Mouse (Mus musculus) stomach, embryonic 16.5 days (tissue): ENCODE results near the gene Cela3b. TPM values are rescaled to one million over a fixed set of nuclear protein-coding genes. Genes with fewer than 3 reads are reported as not detected.

Experiments used
- ATAC-seq: fragments of 200-750 bp; cut with Nextera tagmentation; 2 replicates; pipeline ENCODE4 v1.8.0; 2017; ENCODE audit warnings: moderate number of reproducible peaks, moderate TSS enrichment; ENCODE audit not compliant: insufficient read depth, low FRiP score
- H3K27ac ChIP-seq: fragments of 300-500 bp; sonication (generic); 2 replicates; pipeline ENCODE4 v1.5.1; 2014; ENCODE audit warnings: low read length
- H3K27me3 ChIP-seq: fragments of 300-500 bp; sonication (generic); 2 replicates; pipeline ENCODE4 v1.6.1; 2014; ENCODE audit warnings: low read length, control low read depth, mixed read lengths; ENCODE audit not compliant: control insufficient read depth, insufficient read depth
- H3K36me3 ChIP-seq: fragments of 300-500 bp; sonication (generic); 2 replicates; pipeline ENCODE4 v1.6.1; 2014; ENCODE audit warnings: low read length; ENCODE audit not compliant: control insufficient read depth, insufficient read depth
- H3K4me1 ChIP-seq: fragments of 300-500 bp; sonication (generic); 2 replicates; pipeline ENCODE4 v1.6.1; 2014; ENCODE audit warnings: low read length, control low read depth, mixed read lengths; ENCODE audit not compliant: control insufficient read depth, insufficient read depth
- H3K4me2 ChIP-seq: fragments of 300-500 bp; sonication (generic); 2 replicates; pipeline ENCODE4 v1.6.1; 2014; ENCODE audit warnings: low read depth, low read length, mixed read lengths
- H3K4me3 ChIP-seq: fragments of 300-500 bp; sonication (generic); replicated peaks from 2 replicates; pipeline ENCODE4 v1.5.1; 2014; ENCODE audit warnings: mild to moderate bottlenecking, low read length
- H3K9ac ChIP-seq: fragments of 300-500 bp; sonication (generic); 2 replicates; pipeline ENCODE4 v1.6.1; 2014; ENCODE audit warnings: low read length
- H3K9me3 ChIP-seq: fragments of 300-500 bp; sonication (generic); replicated peaks from 2 replicates; pipeline ENCODE4 v1.6.1; 2016; ENCODE audit warnings: low read length, control low read depth; ENCODE audit not compliant: control insufficient read depth
- WGBS: fragments of 180-500 bp; shearing (Covaris S2); extraction: QIAGEN DNeasy Blood & Tissue Kit; methylation state at CpG from one replicate; pipeline ENCODE4 v1.1.7; 2014; 5-methylcytosine and 5-hydroxymethylcytosine counted together
- polyA plus RNA-seq: library from polyadenylated mRNA; unstranded; fragments of >200 nt; fragmentation: Nextera tagmentation; extraction: Ambion mirVana; gene quantifications from 2 replicates; pipeline ENCODE4 v1.2.1, GENCODE M21; 2015

Gene Cela3b
- polyA plus RNA-seq: 406 and 529 TPM in 2 replicates

DNA sequence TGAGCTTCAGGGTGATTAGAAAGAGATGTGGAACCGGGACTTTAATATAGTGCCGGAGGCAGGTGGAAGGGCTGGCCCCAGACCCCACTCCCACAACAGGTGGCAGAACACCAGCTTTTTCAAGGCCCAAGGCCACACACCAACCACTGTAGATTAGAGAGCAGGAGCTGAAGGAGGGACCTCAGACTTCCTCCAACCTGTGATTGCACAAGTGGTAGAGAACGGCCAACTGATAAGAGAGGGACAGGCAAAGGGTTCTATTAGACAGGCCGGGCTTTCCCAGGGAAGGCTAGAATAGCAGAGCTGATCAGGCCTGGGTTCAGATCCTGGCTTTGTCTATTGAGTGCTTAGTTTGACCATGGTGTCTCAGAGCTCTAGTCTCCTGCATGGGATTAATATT is at the start of gene Cela3b:
Gene Cela3b, minus strand, starts transcription at position 39 of the 400 bp plus-strand sequence.
- Histone ChIP-seq H3K9ac (no peak within 1 kb of the TSS), H3K9me3 (no peaks in the 10 kb centered on the region), H3K27ac (no peak within 1 kb of the TSS), H3K36me3 (no peaks in the 10 kb centered on the region), H3K4me2 (no peak within 1 kb of the TSS), H3K4me3 (no peak within 1 kb of the TSS), H3K4me1 (no peaks in the 10 kb centered on the region), H3K27me3 (no peaks in the 10 kb centered on the region)
- peak; percentile 68; the same call in 1 of the 2 replicates for ATAC-seq
- WGBS: 75% methylated on average over 4 of the region's 4 CpGs

DNA sequence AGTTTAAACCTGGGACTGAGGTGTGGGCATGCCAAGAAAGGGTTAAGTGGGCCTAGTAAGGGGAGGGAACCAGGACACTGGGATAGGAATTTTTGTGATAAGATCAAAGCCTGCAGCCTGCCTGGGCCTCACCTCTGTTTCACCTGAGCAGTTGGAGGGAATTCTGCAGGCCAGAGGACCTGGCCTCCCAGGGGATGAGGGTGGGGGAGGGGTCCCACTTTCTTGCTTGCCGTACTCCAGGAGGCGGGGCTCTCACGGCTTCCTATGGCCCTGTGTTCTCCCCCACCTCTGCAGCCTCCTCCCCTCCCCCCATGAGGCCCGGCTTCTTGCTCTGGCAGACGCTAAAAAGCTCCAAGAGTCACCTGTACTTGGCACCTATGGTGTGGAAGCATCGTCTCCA is 49.4 kb upstream of the Cela3b start:
- Histone ChIP-seq H3K4me1 (peaks cover 82% of the 10 kb centered on the region), H3K4me2 (peak overlapping the region; percentile 33), H3K4me3 (no peak overlapping the region), H3K27ac (peak overlapping the region; percentile 86), H3K9ac (peak overlapping the region; percentile 23), H3K36me3 (no peaks in the 10 kb centered on the region), H3K27me3 (no peaks in the 10 kb centered on the region), H3K9me3 (no peaks in the 10 kb centered on the region)
- 18% methylated on average over 6 of the region's 6 CpGs for WGBS
- ATAC-seq: no peak; the same call in 1 of the 2 replicates

DNA sequence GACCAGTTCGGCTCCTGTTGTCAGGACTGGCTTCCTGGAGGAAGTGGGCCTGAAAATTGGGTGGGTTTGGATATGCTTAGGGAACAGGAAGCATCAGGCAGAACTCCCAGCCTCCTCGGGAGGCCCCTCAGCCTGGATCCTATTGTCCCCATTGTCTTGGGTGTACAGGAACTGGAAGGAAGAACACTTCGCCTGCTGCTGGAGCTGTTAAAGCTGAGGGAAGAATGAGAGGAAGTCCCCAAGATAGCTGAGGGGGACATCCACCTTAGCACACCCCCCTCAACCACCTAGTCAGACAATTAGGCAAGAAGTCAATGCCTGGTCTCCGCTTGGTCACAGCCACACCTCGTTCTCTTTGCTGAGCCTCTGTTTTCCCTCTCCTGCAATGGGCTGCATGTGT is 48.0 kb upstream of the Cela3b start:
- Histone ChIP-seq H3K4me1 (peaks cover 88% of the 10 kb centered on the region), H3K27ac (peak overlapping the region; percentile 86; the same call in 1 of the 2 replicates), H3K4me3 (no peak overlapping the region), H3K9ac (peak overlapping the region; percentile 4; the same call in 1 of the 2 replicates), H3K27me3 (no peaks in the 10 kb centered on the region), H3K9me3 (no peaks in the 10 kb centered on the region), H3K36me3 (no peaks in the 10 kb centered on the region), H3K4me2 (no peak overlapping the region)
- no peak for ATAC-seq
- WGBS: 57% methylated on average over 5 of the region's 5 CpGs

DNA sequence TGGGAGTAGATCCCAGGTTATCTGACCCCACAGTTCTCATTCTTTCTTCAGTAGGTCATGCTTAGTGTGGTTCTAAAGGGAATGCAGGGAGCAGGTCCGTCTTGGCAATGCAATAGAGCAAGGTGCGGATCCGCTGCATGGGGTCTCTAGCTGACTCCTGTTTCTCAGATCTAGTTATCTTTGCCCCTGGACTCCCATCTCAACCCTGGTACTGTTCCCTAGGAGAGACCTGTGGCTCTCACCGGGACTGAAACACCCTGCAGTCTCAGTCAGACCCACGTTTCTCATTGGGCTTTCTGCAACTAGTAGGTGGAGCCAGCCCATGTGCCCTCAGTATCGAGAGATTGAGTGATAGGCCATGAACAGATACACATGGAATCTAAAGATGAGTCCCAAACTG is 47.3 kb upstream of the Cela3b start:
- Histone ChIP-seq H3K4me3 (no peak overlapping the region), H3K27me3 (no peaks in the 10 kb centered on the region), H3K9ac (peak overlapping the region; percentile 59; the same call in 1 of the 2 replicates), H3K9me3 (no peaks in the 10 kb centered on the region), H3K4me2 (no peak overlapping the region), H3K36me3 (no peaks in the 10 kb centered on the region), H3K27ac (peak overlapping the region; percentile 77), H3K4me1 (peaks cover 95% of the 10 kb centered on the region)
- 57% methylated on average over 6 of the region's 6 CpGs for WGBS
- no peak for ATAC-seq

DNA sequence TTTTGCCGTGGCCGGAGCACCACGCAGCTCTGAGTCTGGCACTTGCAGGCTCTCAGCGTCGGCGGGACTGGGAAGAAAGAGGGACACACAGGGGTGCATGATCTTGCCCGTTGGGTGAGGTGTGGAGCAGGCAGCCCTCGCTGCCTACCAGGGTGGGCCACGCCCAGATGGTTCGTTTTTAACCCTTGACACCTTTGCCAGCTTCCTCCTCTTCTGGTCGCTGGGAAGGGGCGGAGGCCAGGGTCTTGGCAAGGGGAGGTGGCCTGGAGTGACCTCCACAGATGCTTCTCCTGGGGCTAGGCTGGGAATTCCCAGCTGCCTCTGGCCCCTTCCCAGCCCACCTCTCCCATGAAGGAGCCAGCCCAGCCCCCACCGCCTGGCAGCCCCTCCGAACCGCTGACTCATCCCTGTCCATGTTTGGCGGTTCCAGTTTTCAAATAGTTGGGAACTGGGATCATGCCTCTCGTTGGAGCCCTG is 46.5 kb upstream of the Cela3b start:
- no peaks in the 10 kb centered on the region for H3K36me3 ChIP-seq
- peaks cover 90% of the 10 kb centered on the region for H3K4me1 ChIP-seq
- H3K27ac ChIP-seq: peak overlapping the region; percentile 77
- H3K27me3 ChIP-seq: no peaks in the 10 kb centered on the region
- peak overlapping the region; percentile 18 for H3K4me3 ChIP-seq
- peak overlapping the region; percentile 59 for H3K9ac ChIP-seq
- peak overlapping the region; percentile 48 for H3K4me2 ChIP-seq
- 9% methylated on average over 17 of the region's 17 CpGs for WGBS
- H3K9me3 ChIP-seq: no peaks in the 10 kb centered on the region
- peak; percentile 31; the same call in 1 of the 2 replicates for ATAC-seq

DNA sequence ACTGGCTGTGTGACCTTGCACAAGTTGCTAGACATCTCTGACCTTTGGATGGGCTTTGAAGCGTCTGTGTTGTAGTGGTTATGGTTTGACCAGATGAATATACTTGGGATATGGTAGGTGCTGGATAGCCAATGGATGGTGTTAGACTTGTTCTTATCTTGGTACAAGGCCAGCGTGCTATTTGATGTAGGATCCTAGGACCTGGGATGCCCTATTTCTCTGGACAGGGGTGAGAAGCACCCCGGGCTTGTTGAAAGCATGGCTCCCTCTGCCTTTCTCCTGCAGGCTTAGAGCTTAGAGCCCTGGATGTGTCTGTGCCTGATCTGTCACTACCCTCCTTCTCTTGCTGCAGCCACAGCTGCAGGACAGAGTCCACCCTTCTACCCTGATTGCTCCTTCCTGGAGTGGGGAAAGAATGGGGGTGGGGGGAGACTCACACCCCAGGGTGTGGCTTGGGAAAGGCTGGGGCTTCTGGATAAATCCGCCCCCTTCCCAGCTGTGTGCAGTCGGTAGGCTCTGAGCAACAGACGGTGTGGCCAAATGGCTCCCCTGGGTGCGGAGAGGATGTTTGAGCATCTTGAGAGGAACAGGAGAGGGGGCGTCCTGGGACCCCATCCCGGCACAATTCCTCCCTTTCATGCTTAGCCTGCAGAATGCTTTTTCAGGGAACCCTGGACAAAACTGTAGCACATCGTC is 45.9 kb upstream of the Cela3b start:
- H3K4me3 ChIP-seq: peak overlapping the region; percentile 18

DNA sequence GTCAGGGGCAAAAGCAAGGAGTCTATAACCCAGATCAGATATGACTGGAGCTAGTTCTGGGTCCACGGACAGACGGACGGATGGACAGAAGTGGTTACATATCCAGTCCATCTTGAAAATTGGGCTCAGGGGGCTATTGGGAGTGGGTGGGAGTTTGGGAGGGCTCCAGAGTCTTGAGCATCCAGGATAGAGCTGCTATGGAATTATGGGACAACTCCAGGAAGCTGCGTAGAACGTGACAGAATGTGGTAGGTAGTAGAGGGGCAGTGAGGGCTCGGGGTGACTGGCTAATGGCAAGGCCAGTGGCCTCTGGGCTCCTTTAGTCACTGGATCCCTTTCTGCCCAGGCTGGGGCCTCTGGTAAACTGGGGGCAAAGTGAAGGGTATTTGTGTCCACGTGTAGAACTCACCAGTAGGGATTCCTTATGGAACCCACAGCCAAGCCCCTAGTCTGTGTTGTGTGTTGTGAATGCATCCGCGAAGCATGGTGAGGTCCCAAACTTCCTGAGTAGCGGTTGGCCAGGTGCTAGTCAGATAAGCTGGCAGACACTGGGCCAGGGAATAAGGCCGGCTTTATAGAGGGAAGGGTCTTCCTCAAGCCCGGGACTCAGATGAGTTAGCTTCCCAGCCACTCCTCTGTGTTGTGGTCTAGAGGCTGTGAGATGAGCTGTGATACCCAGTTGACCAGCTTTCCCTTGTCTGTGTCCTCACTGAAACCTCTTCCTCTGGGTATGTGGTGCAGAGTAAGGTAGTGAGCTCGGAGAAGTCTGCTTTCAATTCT is 45.1 kb upstream of the Cela3b start:
- Histone ChIP-seq H3K4me1 (peaks cover 88% of the 10 kb centered on the region), H3K9me3 (no peaks in the 10 kb centered on the region), H3K9ac (peak overlapping the region; percentile 59; the same call in 1 of the 2 replicates), H3K27ac (peak overlapping the region; percentile 77), H3K4me2 (peak overlapping the region; percentile 48; the same call in 1 of the 2 replicates), H3K4me3 (no peak overlapping the region), H3K36me3 (no peaks in the 10 kb centered on the region), H3K27me3 (no peaks in the 10 kb centered on the region)
- no peak for ATAC-seq
- WGBS: 73% methylated on average over 13 of the region's 13 CpGs

More for the DNA sequence above, 45.9 kb upstream of the Cela3b start:
- H3K27ac ChIP-seq: peak overlapping the region; percentile 77
- H3K9ac ChIP-seq: peak overlapping the region; percentile 59
- H3K36me3 ChIP-seq: no peaks in the 10 kb centered on the region
- H3K4me1 ChIP-seq: peaks cover 88% of the 10 kb centered on the region
- 19% methylated on average over 10 of the region's 10 CpGs for WGBS
- peak; percentile 73 for ATAC-seq
- no peaks in the 10 kb centered on the region for H3K27me3 ChIP-seq
- H3K9me3 ChIP-seq: no peaks in the 10 kb centered on the region
- peak overlapping the region; percentile 48 for H3K4me2 ChIP-seq

DNA sequence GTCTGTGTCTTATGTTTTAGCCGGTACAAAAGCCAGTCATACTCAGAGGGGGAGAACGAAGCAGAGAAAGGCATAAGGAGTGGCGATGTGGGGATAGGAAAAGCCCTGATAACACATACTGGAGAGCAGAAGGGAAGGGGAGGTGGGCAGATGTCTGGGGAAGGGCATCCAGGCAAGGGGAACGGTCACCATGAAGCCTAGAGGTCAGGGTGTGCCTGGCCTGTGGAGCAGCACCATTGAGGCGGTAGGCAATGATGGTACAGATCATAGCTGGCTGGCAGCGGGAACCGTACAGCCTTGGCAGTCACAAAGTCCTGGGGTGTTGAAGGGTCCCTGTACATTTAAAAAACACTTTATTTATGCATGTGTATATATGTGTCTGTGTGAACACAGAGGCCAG is 44.4 kb upstream of the Cela3b start:
- H3K9me3 ChIP-seq: no peaks in the 10 kb centered on the region

More for the DNA sequence above, 44.4 kb upstream of the Cela3b start:
- Histone ChIP-seq H3K27me3 (no peaks in the 10 kb centered on the region), H3K27ac (peak overlapping the region; percentile 79; the same call in 1 of the 2 replicates), H3K4me1 (peaks cover 88% of the 10 kb centered on the region), H3K36me3 (no peaks in the 10 kb centered on the region), H3K4me3 (no peak overlapping the region), H3K4me2 (no peak overlapping the region), H3K9ac (peak overlapping the region; percentile 44; the same call in 1 of the 2 replicates)
- WGBS: 85% methylated on average over 7 of the region's 7 CpGs
- no peak for ATAC-seq
